Mouse (Mus musculus): Measurements from ENCODE around the gene Fam214a.

- no peak for TF ChIP-seq CTCF (IDR thresholded peaks at IDR 0.05; ENCODE audit: low read depth)
- no peak for TF ChIP-seq EP300 (IDR thresholded peaks at IDR 0.05; ENCODE audit: low read depth)
These were observed 29.2 kb upstream of the Fam214a start for GRCm38 (mm10) chr9:74923291-74923977.

Measured in heart, postnatal 0 days (tissue).